In genomic region chr12:70826318-70827072, GRCm38 (mm10) we compare ENCODE assay signal across 8 mouse cellular contexts. TPM values are rescaled to one million over a fixed set of nuclear protein-coding genes. Genes with fewer than 3 reads are reported as not detected.
DNase-seq lines count a peak whose midpoint lies in the region; ATAC-seq and TF ChIP-seq lines count a peak whose summit lies in the region.

No protein-coding gene starts in this region.

- H3K9me3 ChIP-seq in G1E (replicated peaks): no peaks in the 10 kb centered on the region
- no peaks in the 10 kb centered on the region for H3K9me3 ChIP-seq in forebrain, embryonic 14.5 days (replicated peaks; ENCODE audit: control insufficient read depth, low read length)
- H3K9me3 ChIP-seq in kidney, embryonic 14.5 days (ENCODE audit: control insufficient read depth, low read length): no peaks in the 10 kb centered on the region
- no peaks in the 10 kb centered on the region for H3K9me3 ChIP-seq in midbrain, embryonic 12.5 days

- H3K4me2 ChIP-seq in forebrain, embryonic 14.5 days (ENCODE audit: low read length): peak overlapping the region; percentile 61
- H3K4me2 ChIP-seq in kidney, embryonic 14.5 days (replicated peaks; ENCODE audit: low read depth, low read length): peak overlapping the region; percentile 78
- peak overlapping the region; percentile 71 for H3K4me2 ChIP-seq in midbrain, embryonic 12.5 days (replicated peaks)

- no peak for TF ChIP-seq CTCF in G1E (IDR thresholded peaks at IDR 0.05; ENCODE audit: low read depth, low read length)

- H3K9ac ChIP-seq in forebrain, embryonic 14.5 days (ENCODE audit: low read length): peak overlapping the region; percentile 84
- peak overlapping the region; percentile 77 for H3K9ac ChIP-seq in kidney, embryonic 14.5 days (ENCODE audit: low read depth, low read length)
- H3K9ac ChIP-seq in midbrain, embryonic 12.5 days (replicated peaks): peak overlapping the region; percentile 79

- WGBS in forebrain, embryonic 14.5 days: 2% methylated on average over 19 of the region's 19 CpGs
- WGBS in kidney, embryonic 14.5 days: 2% methylated on average over 19 of the region's 19 CpGs
- 3% methylated on average over 19 of the region's 19 CpGs for WGBS in midbrain, embryonic 12.5 days

- no peaks in the 10 kb centered on the region for H3K36me3 ChIP-seq in G1E (replicated peaks)
- H3K36me3 ChIP-seq in forebrain, embryonic 14.5 days (ENCODE audit: control insufficient read depth, insufficient read depth, low read length): no peaks in the 10 kb centered on the region
- H3K36me3 ChIP-seq in kidney, embryonic 14.5 days (ENCODE audit: control insufficient read depth, insufficient read depth, low read length): no peaks in the 10 kb centered on the region
- H3K36me3 ChIP-seq in midbrain, embryonic 12.5 days: no peaks in the 10 kb centered on the region

- peak overlapping the region; percentile 84 for H3K4me3 ChIP-seq in G1E (ENCODE audit: low read depth, low read length)
- H3K4me3 ChIP-seq in forebrain, embryonic 14.5 days (ENCODE audit: low read depth, low read length): peak overlapping the region; percentile 73
- H3K4me3 ChIP-seq in kidney, embryonic 14.5 days (ENCODE audit: low read length): peak overlapping the region; percentile 59
- peak overlapping the region; percentile 70 for H3K4me3 ChIP-seq in midbrain, embryonic 12.5 days

- DNase-seq in adrenal gland, adult 2 months: peak; percentile 35
- DNase-seq in adrenal gland, adult 8-10 months: no peak
- no peak for DNase-seq in G1E (ENCODE audit: low spot score)
- DNase-seq in forebrain, embryonic 14.5 days (ENCODE audit: low spot score): peak; percentile 48
- DNase-seq in frontal cortex, postnatal 14 days (ENCODE audit: low spot score in 2 of 2): no peak

- peak overlapping the region; percentile 94 for H3K27ac ChIP-seq in forebrain, embryonic 14.5 days (ENCODE audit: low read depth, low read length)
- peak overlapping the region; percentile 97 for H3K27ac ChIP-seq in kidney, embryonic 14.5 days (ENCODE audit: low read depth, low read length)
- peak overlapping the region; percentile 91; the same call in 1 of the 2 replicates for H3K27ac ChIP-seq in midbrain, embryonic 12.5 days (replicated peaks)

- peaks cover 46% of the 10 kb centered on the region for H3K4me1 ChIP-seq in G1E (ENCODE audit: insufficient read depth, low read depth, low read length)
- H3K4me1 ChIP-seq in forebrain, embryonic 14.5 days (ENCODE audit: control insufficient read depth, insufficient read depth, low read length): peaks cover 11% of the 10 kb centered on the region
- H3K4me1 ChIP-seq in kidney, embryonic 14.5 days (ENCODE audit: control insufficient read depth, insufficient read depth, low read length): peaks cover 13% of the 10 kb centered on the region
- H3K4me1 ChIP-seq in midbrain, embryonic 12.5 days: peaks cover 25% of the 10 kb centered on the region

- no peak for ATAC-seq in G1E (ENCODE audit: extremely low read depth, insufficient number of reproducible peaks, low FRiP score, poor library complexity, severe bottlenecking)
- ATAC-seq in forebrain, embryonic 14.5 days: no peak
- no peak for ATAC-seq in kidney, embryonic 14.5 days (ENCODE audit: low FRiP score, low TSS enrichment)
- ATAC-seq in midbrain, embryonic 12.5 days (ENCODE audit: low FRiP score, low read depth): no peak
- ATAC-seq in erythroid progenitor cell, adult 5-6 weeks (replicated peaks; ENCODE audit: low FRiP score, poor library complexity, severe bottlenecking): no peak

- peaks cover 18% of the 10 kb centered on the region for H3K27me3 ChIP-seq in G1E (ENCODE audit: insufficient read depth, low read length)
- no peaks in the 10 kb centered on the region for H3K27me3 ChIP-seq in forebrain, embryonic 14.5 days (replicated peaks; ENCODE audit: control insufficient read depth, insufficient read depth, low read length)
- H3K27me3 ChIP-seq in kidney, embryonic 14.5 days (ENCODE audit: control insufficient read depth, insufficient read depth, low read length): no peaks in the 10 kb centered on the region
- 0 out of 2 replicates have a peak, but pooled peaks cover 2% of the 10 kb centered on the region for H3K27me3 ChIP-seq in midbrain, embryonic 12.5 days

RNA-seq across cellular contexts. Expression of gene Frmd6, which starts 1.2 kb away (rescaled TPM):
- 10 to 100 TPM; 55.3 to 72.0 TPM for total RNA-seq in adrenal gland, adult 2 months (2021)
- 15.3 and 16.3 TPM in 2 replicates for polyA plus RNA-seq in adrenal gland, adult 2 months (2012; rRNA removed)
- total RNA-seq in adrenal gland, adult 8-10 months (2022): 100 to 1,000 TPM in 2 of 4 experiments, 10 to 100 TPM in 2; 55.0 to 240 (median 120) TPM
- total RNA-seq in G1E (2014; fragmentation: Nextera tagmentation): 10.4 and 14.8 TPM in 2 replicates
- total RNA-seq in G1E (2017): 8.3 and 9.0 TPM in 2 replicates
- polyA plus RNA-seq in G1E (2012): 5.8 and 6.0 TPM in 2 replicates
- polyA plus RNA-seq in forebrain, embryonic 14.5 days (2014; fragmentation: Nextera tagmentation; extraction: Ambion mirVana): 8.5 and 11.8 TPM in 2 replicates
- 10.8 and 17.4 TPM in 2 replicates for polyA plus RNA-seq in kidney, embryonic 14.5 days (2014; fragmentation: Nextera tagmentation; extraction: Ambion mirVana)
- 15.6 and 19.4 TPM in 2 replicates for polyA plus RNA-seq in midbrain, embryonic 12.5 days (2016; fragmentation: Nextera tagmentation; extraction: Ambion mirVana)
- 0.42 and 1.4 TPM in 2 replicates for total RNA-seq in erythroid progenitor cell, adult 5-6 weeks (2015; ENCODE audit: low replicate concordance)
- 2.3 and 3.2 TPM in 2 replicates for total RNA-seq in erythroid progenitor cell, adult 5-6 weeks (2017; ENCODE audit: low replicate concordance)

Comparison
In these comparisons a context has a peak if more than half of its experiments do, and no peak if none do; other contexts are left out.
1. DNase-seq: peak in adrenal gland, adult 2 months (single experiment) and forebrain, embryonic 14.5 days (single experiment); none in adrenal gland, adult 8-10 months (single experiment), G1E (single experiment) and frontal cortex, postnatal 14 days (0 of 2).
2. Peak in every context shown above with its lines, with median percentiles within 50 percentile points of each other: H3K4me3 ChIP-seq, H3K27ac ChIP-seq, H3K4me2 ChIP-seq and H3K9ac ChIP-seq.